Mouse (Mus musculus): ENCODE measurements around the gene Gm20708. TPM values are rescaled to one million over a fixed set of nuclear protein-coding genes. Genes with fewer than 3 reads are reported as not detected.

Gm20708 gene
- polyA plus RNA-seq, 1 experiment = not detected

- H3K4me1 ChIP-seq (ENCODE audit: control insufficient read depth, insufficient read depth, low read length) = peaks cover 36% of the 10 kb centered on the region
- no peak overlapping the region for H3K4me3 ChIP-seq (replicated peaks; ENCODE audit: extremely low read depth, low read depth, low read length)
- DNase-seq = no peak
- WGBS = 43% methylated on average over 8 of the region's 8 CpGs
- no peak for TF ChIP-seq CTCF (IDR thresholded peaks at IDR 0.05; ENCODE audit: insufficient read depth, low read length)
- TF ChIP-seq POLR2A (IDR thresholded peaks at IDR 0.05; ENCODE audit: borderline replicate concordance, extremely low read depth, low read depth, low read length) = no peak
These were observed 69.4 kb downstream of the Gm20708 start for GRCm38 (mm10) chr11:117878892-117879291.

GRCm38 (mm10) chr11:117879676-117880075 lies 70.2 kb downstream of the Gm20708 start:
- Histone ChIP-seq H3K4me3 (replicated peaks; ENCODE audit: extremely low read depth, low read depth, low read length) (no peak overlapping the region), H3K4me1 (ENCODE audit: control insufficient read depth, insufficient read depth, low read length) (peaks cover 36% of the 10 kb centered on the region)
- WGBS = 81% methylated on average over 6 of the region's 6 CpGs
- DNase-seq = no peak
- TF ChIP-seq CTCF (IDR thresholded peaks at IDR 0.05; ENCODE audit: insufficient read depth, low read length) (no peak), POLR2A (IDR thresholded peaks at IDR 0.05; ENCODE audit: borderline replicate concordance, extremely low read depth, low read depth, low read length) (no peak)

- TF ChIP-seq POLR2A (IDR thresholded peaks at IDR 0.05; ENCODE audit: borderline replicate concordance, extremely low read depth, low read depth, low read length) (no peak), CTCF (IDR thresholded peaks at IDR 0.05; ENCODE audit: insufficient read depth, low read length) (no peak)
- Histone ChIP-seq H3K4me3 (replicated peaks; ENCODE audit: extremely low read depth, low read depth, low read length) (no peak overlapping the region), H3K4me1 (ENCODE audit: control insufficient read depth, insufficient read depth, low read length) (peaks cover 36% of the 10 kb centered on the region)
- WGBS = 84% methylated on average over 9 of the region's 9 CpGs
- DNase-seq = no peak
These were observed 71.0 kb downstream of the Gm20708 start for GRCm38 (mm10) chr11:117880336-117880976.

GRCm38 (mm10) chr11:117880977-117881358 lies 71.5 kb downstream of the Gm20708 start:
- peaks cover 39% of the 10 kb centered on the region for H3K4me1 ChIP-seq (ENCODE audit: control insufficient read depth, insufficient read depth, low read length)
- no peak for DNase-seq
- 70% methylated on average over 6 of the region's 6 CpGs for WGBS
- TF ChIP-seq POLR2A (IDR thresholded peaks at IDR 0.05; ENCODE audit: borderline replicate concordance, extremely low read depth, low read depth, low read length) = no peak
- no peak for TF ChIP-seq CTCF (IDR thresholded peaks at IDR 0.05; ENCODE audit: insufficient read depth, low read length)
- H3K4me3 ChIP-seq (replicated peaks; ENCODE audit: extremely low read depth, low read depth, low read length) = no peak overlapping the region

- Histone ChIP-seq H3K4me3 (replicated peaks; ENCODE audit: extremely low read depth, low read depth, low read length) (no peak overlapping the region), H3K4me1 (ENCODE audit: control insufficient read depth, insufficient read depth, low read length) (peaks cover 44% of the 10 kb centered on the region)
- TF ChIP-seq POLR2A (IDR thresholded peaks at IDR 0.05; ENCODE audit: borderline replicate concordance, extremely low read depth, low read depth, low read length) = no peak
- no peak for TF ChIP-seq CTCF (IDR thresholded peaks at IDR 0.05; ENCODE audit: insufficient read depth, low read length)
- 5% methylated on average over 8 of the region's 8 CpGs for WGBS
- DNase-seq = no peak
These were observed 72.3 kb downstream of the Gm20708 start for GRCm38 (mm10) chr11:117881787-117882186.

GRCm38 (mm10) chr11:117882208-117882607 lies 72.7 kb downstream of the Gm20708 start:
- H3K4me3 ChIP-seq (replicated peaks; ENCODE audit: extremely low read depth, low read depth, low read length) = no peak overlapping the region
- DNase-seq = peak; percentile 55
- 53% methylated on average over 1 of the region's 1 CpGs for WGBS
- peaks cover 44% of the 10 kb centered on the region for H3K4me1 ChIP-seq (ENCODE audit: control insufficient read depth, insufficient read depth, low read length)
- TF ChIP-seq POLR2A (IDR thresholded peaks at IDR 0.05; ENCODE audit: borderline replicate concordance, extremely low read depth, low read depth, low read length) = no peak
- no peak for TF ChIP-seq CTCF (IDR thresholded peaks at IDR 0.05; ENCODE audit: insufficient read depth, low read length)

GRCm38 (mm10) chr11:117886000-117886399 lies 76.5 kb downstream of the Gm20708 start:
- no peak for TF ChIP-seq POLR2A (IDR thresholded peaks at IDR 0.05; ENCODE audit: borderline replicate concordance, extremely low read depth, low read depth, low read length)
- DNase-seq = no peak
- no peak overlapping the region for H3K4me3 ChIP-seq (replicated peaks; ENCODE audit: extremely low read depth, low read depth, low read length)
- H3K4me1 ChIP-seq (ENCODE audit: control insufficient read depth, insufficient read depth, low read length) = peaks cover 26% of the 10 kb centered on the region
- 25% methylated on average over 5 of the region's 5 CpGs for WGBS

- DNase-seq = no peak
- Histone ChIP-seq H3K4me1 (ENCODE audit: control insufficient read depth, insufficient read depth, low read length) (peaks cover 8% of the 10 kb centered on the region; the same call in 1 of the 2 replicates), H3K4me3 (replicated peaks; ENCODE audit: extremely low read depth, low read depth, low read length) (no peak overlapping the region)
- no peak for TF ChIP-seq CTCF (IDR thresholded peaks at IDR 0.05; ENCODE audit: insufficient read depth, low read length)
- TF ChIP-seq POLR2A (IDR thresholded peaks at IDR 0.05; ENCODE audit: borderline replicate concordance, extremely low read depth, low read depth, low read length) = no peak
- WGBS = 68% methylated on average over 20 of the region's 20 CpGs
These were observed 78.8 kb downstream of the Gm20708 start for GRCm38 (mm10) chr11:117888168-117888852.

- no peak for DNase-seq
- WGBS = 38% methylated on average over 33 of the region's 33 CpGs
- Histone ChIP-seq H3K4me3 (replicated peaks; ENCODE audit: extremely low read depth, low read depth, low read length) (no peak overlapping the region), H3K4me1 (ENCODE audit: control insufficient read depth, insufficient read depth, low read length) (peaks cover 8% of the 10 kb centered on the region; the same call in 1 of the 2 replicates)
- TF ChIP-seq CTCF (IDR thresholded peaks at IDR 0.05; ENCODE audit: insufficient read depth, low read length) (no peak), POLR2A (IDR thresholded peaks at IDR 0.05; ENCODE audit: borderline replicate concordance, extremely low read depth, low read depth, low read length) (no peak)
These were observed 79.7 kb downstream of the Gm20708 start for GRCm38 (mm10) chr11:117888853-117889822.

Other genes starting within 250 kb of the Gm20708 start
- gene Tnrc6c, start 155.4 kb upstream of the Gm20708 start, polyA plus RNA-seq (2012; rRNA removed) = 21.3 and 22.4 TPM in 2 replicates
- 12.0 and 12.8 TPM in 2 replicates for gene Tmc8, start 27.6 kb upstream of the Gm20708 start, polyA plus RNA-seq (2012; rRNA removed)
- 55.7 and 56.0 TPM in 2 replicates for gene Tmc6, start 27.5 kb upstream of the Gm20708 start, polyA plus RNA-seq (2012; rRNA removed)
- gene 6030468B19Rik, start 12.0 kb upstream of the Gm20708 start, polyA plus RNA-seq (2012; rRNA removed) = 0.18 and 0.33 TPM in 2 replicates
- 180 and 191 TPM in 2 replicates for gene Syngr2, start within 50 bp of the Gm20708 start, polyA plus RNA-seq (2012; rRNA removed)
- 4.3 and 6.0 TPM in 2 replicates for gene Afmid, start 16.3 kb downstream of the Gm20708 start, polyA plus RNA-seq (2012; rRNA removed)
- 7.3 and 11.5 TPM in 2 replicates for gene Tk1, start 16.4 kb downstream of the Gm20708 start, polyA plus RNA-seq (2012; rRNA removed)
- gene Birc5, start 39.6 kb downstream of the Gm20708 start, polyA plus RNA-seq (2012; rRNA removed) = 1.4 and 2.5 TPM in 2 replicates
- not detected in 2 replicates for gene Tmem235, start 51.1 kb downstream of the Gm20708 start, polyA plus RNA-seq (2012; rRNA removed)
- gene Tha1, start 63.8 kb downstream of the Gm20708 start, polyA plus RNA-seq (2012; rRNA removed) = 11.7 and 15.5 TPM in 2 replicates
- 32.1 and 40.6 TPM in 2 replicates for gene Socs3, start 160.4 kb downstream of the Gm20708 start, polyA plus RNA-seq (2012; rRNA removed)
- 83.2 and 104 TPM in 2 replicates for gene Pgs1, start 176.6 kb downstream of the Gm20708 start, polyA plus RNA-seq (2012; rRNA removed)

Measured in lung, adult 2 months (tissue).